Mouse (Mus musculus) Patski (cell line): ENCODE measurements at regions not wholly inside any gene's neighbourhood (a gene's known extent, or its start where the extent isn't known, plus 50 kb on each side); places are given as distances from the start of the nearest gene placed in this dataset.

Source experiments
- ATAC-seq: fragments of 100-300 bp; one replicate; pipeline ENCODE4 v1.8.0; 2021
- CTCF ChIA-PET: fragments of 350-600 bp; sonication (Branson Sonifier 250); formaldehyde crosslinking; loops from one replicate; lab custom pipeline; 2022; ENCODE audit warnings: inconsistent platforms; lab: Charles Lee
- POLR2A ChIA-PET: fragments of 350-600 bp; sonication (Branson Sonifier 250); formaldehyde crosslinking; loops from one replicate; lab custom pipeline; 2022; ENCODE audit warnings: antibody characterized with exemption, inconsistent platforms; lab: Charles Lee
- DNase-seq: peaks from one replicate; pipeline ENCODE4 v3.0.0-alpha.2; 2011; ENCODE audit warnings: low read depth, low spot score
- H3K27me3 ChIP-seq: fragments of 371-371 bp; one replicate; pipeline ENCODE4 v1.5.1; 2021
- CTCF ChIP-seq: fragments of 100-300 bp; IDR thresholded peaks from one replicate; pipeline ENCODE4 v1.5.1; 2021
- in situ Hi-C: fragments of 300-500 bp; cut with MboI; formaldehyde crosslinking; loops from 3 replicates; pipeline ENCODE4 v1.11.1; 2018; ENCODE audit warnings: low pct_unique_long_range_greater_than_20kb, mixed read lengths

DNA sequence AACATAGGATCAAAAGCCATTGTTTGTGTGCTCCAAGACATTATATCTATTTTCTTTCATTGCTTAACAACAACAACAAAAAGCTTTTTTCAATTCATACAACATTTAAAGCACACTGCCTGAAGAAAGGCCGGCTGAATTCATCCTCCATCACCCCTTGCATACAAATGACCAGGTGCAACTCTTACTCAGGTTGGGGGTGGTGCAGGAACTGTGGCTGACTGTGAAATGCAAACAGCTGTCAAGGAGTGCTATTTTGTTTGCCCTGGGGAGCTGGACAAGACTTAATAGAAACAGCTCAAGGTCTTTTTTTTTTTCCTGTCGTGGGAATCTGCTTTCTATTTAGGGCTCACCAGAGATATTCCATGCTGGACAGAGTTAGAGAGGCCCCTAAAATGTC lies 406.6 kb upstream of the Cldn34d start:
- DNase-seq = no peak
- ATAC-seq = no peak
- ChIA-PET CTCF (no interaction called here), POLR2A (no interaction called here)
- in situ Hi-C loops = no loop called here
- TF ChIP-seq CTCF = no peak
- peaks cover 15% of the 10 kb centered on the region for H3K27me3 ChIP-seq

DNA sequence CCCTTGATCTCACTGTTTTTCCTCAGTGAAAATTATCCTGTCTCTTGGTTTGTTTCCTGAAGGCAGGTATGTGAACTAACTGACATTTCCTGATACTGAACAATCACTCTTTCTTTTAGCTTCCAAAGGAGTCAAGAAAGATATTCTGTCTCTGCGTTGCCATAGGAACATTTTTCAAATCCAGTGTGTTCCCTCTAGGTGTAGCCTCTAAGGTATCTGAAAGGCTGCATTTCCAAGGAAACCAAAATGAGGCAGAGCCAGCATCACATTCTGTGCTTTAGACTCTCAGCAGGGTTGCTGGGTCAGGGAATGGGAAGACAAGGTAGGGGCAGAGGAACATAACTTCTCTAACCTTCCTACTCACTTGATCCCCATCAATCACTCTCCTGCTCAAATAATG lies 411.2 kb upstream of the Cldn34d start:
- H3K27me3 ChIP-seq = peaks cover 14% of the 10 kb centered on the region
- ATAC-seq (no peak), DNase-seq (no peak)
- TF ChIP-seq CTCF = no peak
- in situ Hi-C loops = no loop called here
- ChIA-PET CTCF (no interaction called here), POLR2A (no interaction called here)

DNA sequence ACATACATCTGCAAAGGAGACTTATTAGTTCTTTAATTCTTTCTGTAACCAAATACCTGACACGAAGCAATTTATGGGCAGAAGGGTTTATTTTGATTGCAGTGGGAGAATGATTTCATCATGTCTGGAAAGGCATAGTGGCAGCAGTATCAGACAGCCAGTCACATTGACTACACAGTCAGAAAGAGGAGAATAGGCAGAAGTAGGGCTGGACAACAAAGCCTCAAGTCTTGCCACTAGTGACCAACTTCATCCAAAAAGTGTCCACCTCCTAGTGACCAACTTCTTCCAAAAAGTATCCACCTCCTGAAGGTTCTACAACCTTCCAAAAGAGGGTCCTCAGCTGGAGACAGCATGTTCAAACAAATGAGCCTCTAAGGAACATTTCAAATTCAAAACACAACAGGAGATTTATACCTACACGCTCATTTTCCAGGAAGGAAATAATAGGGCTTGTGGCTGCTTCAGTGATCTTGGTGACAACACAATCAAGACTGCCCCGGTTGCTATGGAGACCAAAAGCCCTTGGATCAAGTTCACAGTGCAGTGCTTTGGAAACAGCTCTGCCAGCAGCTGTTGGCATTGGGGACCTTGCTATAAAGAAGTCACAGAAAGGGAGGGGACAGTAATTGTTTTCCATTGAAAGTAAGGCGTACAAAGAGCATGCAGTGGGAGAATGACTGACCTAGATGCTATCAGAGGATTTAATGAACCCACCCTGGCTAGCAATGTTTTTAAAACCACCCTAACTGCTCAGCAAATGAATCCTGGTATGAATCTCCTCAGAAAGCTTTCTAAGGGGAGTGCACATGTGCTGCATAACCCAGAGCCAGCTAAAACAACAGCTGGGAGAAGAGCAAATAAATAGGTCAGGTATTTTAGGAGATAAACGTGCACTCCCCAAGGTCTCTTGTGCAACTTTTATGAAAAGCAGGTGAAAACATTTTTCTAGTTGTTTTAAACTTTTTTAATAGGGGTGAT lies 448.0 kb upstream of the Cldn34d start:
- in situ Hi-C loops = no loop called here
- no peak for DNase-seq
- peaks cover 50% of the 10 kb centered on the region for H3K27me3 ChIP-seq
- ATAC-seq = no peak
- POLR2A ChIA-PET = interaction anchor here (0.5 kb wide), 1 partner anchor 552 kb away, joined by 9 read pairs; no protein-coding TSS in a partner anchor
- TF ChIP-seq CTCF = no peak
- CTCF ChIA-PET = no interaction called here

DNA sequence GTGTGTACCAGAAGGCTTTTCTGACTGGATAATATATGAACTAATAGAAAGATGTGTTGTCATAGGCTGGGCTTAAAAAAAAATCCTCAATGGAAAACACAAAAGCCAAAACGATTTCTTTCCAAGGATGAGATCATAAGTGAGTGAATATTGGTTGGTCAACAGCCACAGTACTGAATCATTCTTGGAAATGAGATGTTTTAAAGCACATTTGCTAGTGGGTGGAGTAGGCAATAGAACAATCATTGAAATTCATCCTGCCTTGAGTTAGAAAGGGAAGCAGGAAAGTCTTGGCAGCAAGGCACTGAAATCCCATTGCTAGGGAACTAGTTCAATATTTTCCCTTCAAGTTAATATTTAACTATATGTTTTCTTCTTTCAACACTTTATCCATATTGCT lies 449.3 kb upstream of the Cldn34d start:
- POLR2A ChIA-PET = no interaction called here

DNA sequence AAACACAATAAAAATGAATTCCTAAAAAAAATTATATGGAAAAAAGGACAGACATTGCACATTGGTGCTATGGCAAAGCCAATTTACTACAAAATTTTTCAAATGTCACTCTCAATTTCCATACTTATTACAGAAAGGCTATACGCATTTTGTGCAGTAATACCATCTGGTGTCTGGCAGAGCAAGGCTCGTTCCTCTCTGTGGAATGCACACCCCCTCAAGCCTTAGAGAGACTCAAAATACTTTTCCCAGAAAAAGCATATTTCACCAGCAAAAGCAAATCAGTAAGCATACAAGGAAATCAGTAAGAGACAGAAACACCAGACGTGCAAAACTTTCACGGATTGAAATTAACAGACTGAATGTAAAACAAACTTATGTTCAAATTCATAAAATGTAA lies 431.0 kb upstream of the Tbl1x start:
- H3K27me3 ChIP-seq = peaks cover 5% of the 10 kb centered on the region
- POLR2A ChIA-PET = no interaction called here
- TF ChIP-seq CTCF = no peak
- in situ Hi-C loops = no loop called here
- CTCF ChIA-PET = no interaction called here
- no peak for DNase-seq
- ATAC-seq = no peak

More for the DNA sequence above, 449.3 kb upstream of the Cldn34d start:
- DNase-seq (no peak), ATAC-seq (no peak)
- in situ Hi-C loops = no loop called here
- TF ChIP-seq CTCF = no peak
- CTCF ChIA-PET = no interaction called here
- H3K27me3 ChIP-seq = peaks cover 56% of the 10 kb centered on the region

DNA sequence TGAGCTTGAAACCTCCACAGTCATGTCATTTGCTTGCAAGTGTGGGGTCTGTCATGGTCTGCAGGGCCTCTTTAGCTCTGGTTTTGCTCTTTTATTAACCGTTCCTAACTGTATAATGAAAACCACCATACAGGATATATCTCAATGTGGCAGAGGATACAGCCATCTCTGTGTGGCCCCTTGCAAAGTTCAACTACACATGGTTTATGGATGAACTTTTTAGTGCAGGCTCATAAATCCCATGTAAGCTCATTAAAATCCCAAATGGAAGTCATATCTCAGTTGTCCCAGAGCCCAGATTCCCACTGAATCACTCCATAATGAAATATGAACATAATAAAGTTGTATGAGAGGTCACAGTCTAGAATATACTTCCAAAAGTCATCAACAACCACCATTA lies 428.1 kb upstream of the Tbl1x start:
- TF ChIP-seq CTCF = no peak
- no peak for ATAC-seq
- POLR2A ChIA-PET = no interaction called here
- CTCF ChIA-PET = interaction anchor here (1.3 kb wide), 1 partner anchor 16 kb away, joined by 3 read pairs; no protein-coding TSS in a partner anchor
- H3K27me3 ChIP-seq = peaks cover 15% of the 10 kb centered on the region
- in situ Hi-C loops = no loop called here
- DNase-seq = no peak

DNA sequence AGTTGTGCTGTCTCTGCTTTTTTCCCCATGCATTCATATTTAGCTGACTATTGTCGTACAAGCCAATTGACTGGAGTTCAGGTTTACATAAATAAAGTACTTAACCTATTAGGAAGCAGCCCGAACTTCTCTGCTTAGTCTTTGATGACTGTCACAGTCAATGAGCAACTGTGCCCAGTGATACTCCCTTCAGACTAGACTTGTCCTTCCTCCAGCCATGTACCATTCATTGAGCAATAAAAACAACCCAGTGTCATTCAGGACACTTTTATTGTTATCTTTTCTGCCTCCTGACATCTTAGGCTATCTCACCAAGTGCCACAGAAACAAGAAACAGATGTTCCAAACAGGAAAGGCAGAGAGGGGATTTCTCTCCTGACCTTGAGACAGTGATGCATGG lies 389.1 kb upstream of the Tbl1x start:
- CTCF ChIA-PET = no interaction called here
- H3K27me3 ChIP-seq = peaks cover 21% of the 10 kb centered on the region
- in situ Hi-C loops = no loop called here
- TF ChIP-seq CTCF = no peak
- no peak for ATAC-seq
- DNase-seq = no peak
- POLR2A ChIA-PET = no interaction called here
